Mouse (Mus musculus) gastrocnemius, postnatal 25 days (tissue): ENCODE results near the gene Drd3. TPM values are rescaled to one million over a fixed set of nuclear protein-coding genes. Genes with fewer than 3 reads are reported as not detected.
A peak's percentile ranks its signal among the peaks of the same experiment; 100 is the strongest.

Source experiments
- DNase-seq: peaks from one replicate; pipeline ENCODE4 v3.0.0; 2022
- microRNA-seq, 2 experiments: library from miRNA; unstranded; fragments of <30 nt; microRNA quantifications; one replicate each; pipeline ENCODE4 v1.2.0; 2021; ENCODE audit warnings: borderline replicate concordance in 2 of 2
- total RNA-seq, 2 experiments: library from RNA; stranded (reverse); gene quantifications; 1 replicate in 1 of 2; 2 replicates in 1 of 2; pipeline ENCODE4 v1.2.3; 2021

Gene Drd3
- total RNA-seq, 2 experiments from 2014 or later: not detected

DNA sequence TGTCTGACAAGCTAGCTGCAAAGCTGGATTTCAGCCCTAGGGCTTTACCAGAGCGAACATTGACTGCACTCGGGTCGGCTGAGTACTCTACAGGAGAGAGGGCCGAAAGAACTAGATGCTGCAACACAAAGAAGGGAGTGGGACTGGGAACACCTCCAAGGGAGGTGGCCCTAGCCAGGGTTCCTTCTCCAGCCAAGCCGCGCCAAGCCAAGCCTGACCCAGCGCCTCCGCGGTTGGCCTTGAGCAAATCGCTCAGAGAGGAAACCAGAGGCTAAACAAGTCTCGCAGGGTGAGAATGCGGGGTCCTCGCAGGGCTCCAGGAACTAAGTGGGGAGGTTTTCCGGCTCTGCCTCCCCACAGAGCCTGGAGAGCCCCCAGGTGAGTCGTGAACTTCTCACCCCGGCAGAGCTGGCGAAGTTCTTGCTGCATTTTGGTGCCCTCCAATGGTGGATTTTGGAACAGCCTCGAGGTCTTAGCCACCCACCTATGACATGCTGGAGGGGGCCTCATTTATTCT is 48.0 kb downstream of the Drd3 start:
- DNase-seq: peak; percentile 80

DNA sequence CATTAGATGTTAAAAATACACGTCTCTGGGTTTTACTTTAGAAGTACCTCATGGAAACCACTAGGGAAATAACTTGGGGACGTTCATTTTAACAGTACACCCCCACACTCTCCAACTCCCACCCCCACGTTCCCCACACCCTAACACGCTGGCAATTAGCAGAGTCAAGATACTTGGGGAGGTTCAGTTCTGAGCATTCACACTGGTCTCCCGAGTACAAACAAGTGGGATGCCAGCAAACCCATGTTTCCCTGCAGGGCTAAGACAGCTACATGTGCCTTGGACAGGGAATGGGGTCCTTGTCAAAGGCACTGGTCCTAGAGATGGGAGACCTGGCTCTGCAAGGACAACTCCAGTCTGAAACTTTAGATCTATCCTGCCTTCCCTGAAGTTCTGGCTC is 48.6 kb downstream of the Drd3 start:
- no peak for DNase-seq

DNA sequence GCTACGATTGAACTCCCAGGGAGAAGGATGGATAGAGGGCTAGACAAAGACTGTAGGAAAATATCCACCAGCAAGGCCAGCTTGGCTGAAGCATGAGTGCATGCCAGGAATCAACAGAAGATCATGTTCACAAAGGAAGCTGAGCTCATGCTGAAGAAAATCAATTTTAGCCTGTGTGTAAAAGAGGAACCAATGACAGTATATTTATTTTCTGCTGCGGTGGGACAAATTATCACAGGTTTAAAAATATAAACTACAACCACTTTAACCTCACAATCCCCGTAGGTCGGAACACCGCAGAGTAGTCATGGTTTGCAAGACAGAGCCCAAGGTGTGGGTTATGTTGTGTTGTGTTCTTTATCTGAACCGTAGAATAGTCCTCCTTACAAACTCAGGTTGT is 50.5 kb downstream of the Drd3 start:
- DNase-seq: no peak

DNA sequence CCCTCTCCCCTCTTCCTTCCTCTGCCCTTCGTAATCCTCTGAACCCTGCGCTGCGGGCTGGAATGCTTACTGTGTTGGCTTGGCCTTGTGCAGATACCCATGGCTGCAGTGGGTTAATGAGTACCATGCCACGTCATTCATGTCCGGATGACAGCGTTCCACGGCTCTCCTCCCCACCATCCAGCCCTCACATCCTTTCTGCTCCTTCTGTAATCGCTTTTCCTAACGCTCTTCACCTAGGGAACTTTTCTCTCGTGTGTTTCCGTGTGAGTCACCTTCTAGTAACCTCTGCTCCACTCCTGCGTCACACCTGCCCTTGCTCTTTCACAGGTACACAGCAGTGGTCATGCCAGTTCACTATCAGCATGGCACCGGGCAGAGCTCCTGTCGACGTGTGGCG is 53.2 kb downstream of the Drd3 start:
- no peak for DNase-seq

DNA sequence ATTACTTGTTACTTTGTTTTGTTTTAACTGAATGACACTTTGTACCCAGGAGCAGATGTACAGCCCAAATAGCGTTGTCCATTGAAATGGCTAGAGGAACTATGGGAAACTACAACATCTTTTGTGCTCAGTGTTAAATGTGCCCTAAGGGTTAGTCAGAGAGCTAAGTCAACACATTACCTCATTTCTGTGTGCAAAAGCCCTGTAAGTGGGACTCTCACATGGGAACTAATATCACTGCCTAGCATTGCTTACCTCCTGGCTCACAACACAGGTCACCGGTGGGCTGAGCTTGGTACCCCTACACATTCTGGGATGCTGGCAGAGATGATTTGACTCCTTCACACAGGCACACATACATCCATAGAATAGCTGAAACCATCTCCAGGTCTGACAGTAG is 55.6 kb downstream of the Drd3 start:
- no peak for DNase-seq

DNA sequence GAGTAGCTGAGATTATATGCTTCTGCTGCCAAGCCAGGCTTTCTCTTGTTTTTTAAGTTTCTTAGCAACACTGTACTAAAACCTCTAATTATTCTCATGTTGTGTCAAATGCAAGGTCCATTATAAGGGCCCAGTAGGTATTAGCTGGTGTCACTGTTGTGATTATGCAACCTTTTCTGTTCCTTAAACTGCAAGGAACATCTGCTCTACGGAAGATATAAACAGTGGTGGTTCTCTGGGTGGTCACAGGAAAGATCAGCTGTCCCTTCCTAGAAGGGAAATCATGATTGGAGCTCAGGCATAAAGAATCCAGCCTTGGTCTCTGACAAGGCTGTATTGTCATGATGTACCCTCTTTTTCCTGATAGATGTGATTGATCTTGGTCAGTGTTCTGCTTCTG is 57.6 kb downstream of the Drd3 start:
- no peak for DNase-seq

DNA sequence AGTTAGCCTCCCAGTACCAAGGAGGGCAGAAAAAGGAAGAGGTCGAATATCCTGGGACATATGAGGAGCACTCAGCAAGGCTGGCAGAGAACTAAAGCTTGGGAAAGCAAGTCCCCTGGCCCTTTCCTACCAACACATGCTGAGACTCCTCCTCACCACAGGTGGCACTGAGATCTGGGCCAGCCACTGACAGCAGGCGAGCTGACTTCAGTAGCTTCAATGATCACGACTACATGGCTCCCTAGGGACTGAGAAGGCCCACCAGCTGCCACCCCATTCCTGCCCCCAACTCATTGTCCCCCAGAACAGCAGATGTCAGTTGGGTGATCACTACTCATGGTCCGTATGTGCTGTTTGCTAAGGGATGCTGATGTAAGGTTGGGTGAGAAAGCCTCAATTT is 60.8 kb downstream of the Drd3 start:
- no peak for DNase-seq

DNA sequence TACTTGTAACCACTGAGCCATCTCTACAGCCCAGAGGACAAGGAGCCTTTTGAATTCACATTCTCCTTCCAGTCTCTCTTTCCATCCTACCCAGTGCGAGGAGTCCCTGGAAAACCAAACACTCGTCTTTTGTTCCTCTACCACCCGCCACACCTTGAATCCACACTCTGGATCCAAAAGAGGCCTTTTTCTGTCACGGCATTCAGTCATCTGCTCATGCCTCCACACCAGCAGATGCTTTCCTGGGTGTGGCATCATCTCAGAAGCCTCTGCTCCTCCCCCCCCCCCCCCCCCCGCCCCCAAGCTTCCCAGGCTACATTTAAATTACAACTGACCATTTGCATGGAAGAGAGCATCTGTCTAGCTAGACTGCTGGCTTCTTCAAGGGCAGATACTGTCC is 62.5 kb downstream of the Drd3 start:
- DNase-seq: no peak

DNA sequence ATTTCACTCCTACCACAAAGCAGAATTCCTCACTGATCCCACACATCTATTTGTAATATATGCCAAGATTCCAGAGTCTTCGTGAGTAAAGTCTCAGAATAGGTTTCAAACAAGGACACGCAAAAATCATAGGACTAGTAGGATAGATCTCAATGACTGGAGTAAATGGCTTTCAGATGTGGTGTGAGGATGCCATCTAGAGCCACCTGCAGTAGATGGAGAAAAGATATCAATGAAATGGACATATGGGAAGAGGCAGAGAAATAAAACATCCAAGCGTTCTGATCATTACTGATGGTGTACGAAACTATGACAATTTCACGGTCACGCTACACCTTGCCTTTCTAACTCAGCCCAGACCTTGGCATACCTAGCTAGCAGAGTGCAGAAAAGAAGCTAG is 64.6 kb downstream of the Drd3 start:
- DNase-seq: no peak

DNA sequence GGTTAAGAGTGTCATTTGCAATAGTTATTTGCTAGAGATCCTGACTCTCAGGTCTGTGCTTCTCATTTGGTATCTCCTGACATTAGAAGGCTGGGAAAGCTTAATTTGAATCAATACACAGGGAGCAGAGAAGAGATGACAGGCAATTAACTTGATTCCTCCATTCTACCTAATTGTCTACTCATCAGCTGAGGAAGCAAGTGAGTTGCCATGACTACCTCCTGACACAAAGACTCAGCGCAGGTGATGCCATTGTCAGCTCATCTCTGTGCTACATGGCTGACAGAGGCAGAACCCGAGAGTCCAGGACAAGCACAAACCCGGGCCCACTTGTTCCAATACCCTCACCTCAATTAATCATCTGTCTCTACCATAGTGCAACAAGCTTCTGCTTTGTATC is 73.7 kb downstream of the Drd3 start:
- no peak for DNase-seq

DNA sequence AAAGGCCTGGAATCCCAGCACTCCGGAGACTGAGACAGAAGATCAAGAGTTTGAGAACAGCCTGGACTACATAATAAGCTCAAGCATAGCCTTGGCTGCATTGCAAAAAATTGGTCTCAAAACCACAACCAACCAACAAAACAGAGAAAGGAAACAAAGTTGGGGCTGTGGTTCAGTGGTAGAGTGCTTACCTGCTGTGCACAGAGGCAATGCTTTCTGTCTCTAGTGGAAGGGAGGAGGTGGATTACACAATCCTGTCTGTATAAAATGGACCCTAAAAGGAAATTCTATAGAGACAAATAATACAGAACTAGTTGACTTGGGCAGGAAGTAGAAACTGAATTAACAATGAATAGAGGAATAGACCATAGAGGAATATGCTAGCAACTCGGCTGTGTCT is 78.1 kb downstream of the Drd3 start:
- no peak for DNase-seq

DNA sequence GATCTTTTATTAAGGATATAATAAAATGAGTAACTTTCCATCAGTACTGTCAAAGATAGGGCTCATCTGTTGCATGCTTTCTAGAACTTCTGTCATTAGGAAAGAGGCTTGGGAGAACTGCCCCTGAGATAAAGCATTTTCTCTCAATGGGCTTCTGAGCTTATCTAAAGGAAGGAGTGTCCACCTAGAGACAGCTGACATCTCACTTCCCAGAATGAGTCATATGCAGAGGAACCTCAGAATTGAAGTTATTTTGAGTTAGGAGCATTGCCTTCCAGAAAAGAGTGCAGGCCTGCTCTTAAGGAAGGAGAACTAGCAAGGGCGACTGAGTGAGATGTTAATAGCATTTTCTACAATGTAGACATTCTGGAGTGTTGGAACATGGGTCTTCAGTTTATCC is 87.4 kb downstream of the Drd3 start:
- DNase-seq: no peak

DNA sequence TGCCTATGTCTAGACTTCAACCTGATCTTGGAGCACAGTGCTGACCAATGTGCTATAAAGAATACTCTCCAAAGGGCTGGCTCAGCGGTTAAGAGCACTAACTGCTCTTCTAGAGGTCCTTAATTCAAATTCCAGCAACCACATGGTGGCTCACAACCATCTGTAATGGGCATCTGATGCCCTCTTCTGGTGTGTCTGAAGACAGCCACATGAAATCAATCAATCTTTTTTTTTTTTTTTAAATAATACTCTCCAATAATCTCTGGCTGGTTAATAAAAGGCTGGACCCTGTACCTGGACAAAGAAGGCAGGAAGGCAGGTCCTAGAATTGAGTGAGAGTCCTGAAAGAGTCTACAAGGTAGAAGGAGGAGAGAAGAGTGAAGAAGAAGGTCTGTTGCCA is 96.0 kb downstream of the Drd3 start:
- DNase-seq: no peak

DNA sequence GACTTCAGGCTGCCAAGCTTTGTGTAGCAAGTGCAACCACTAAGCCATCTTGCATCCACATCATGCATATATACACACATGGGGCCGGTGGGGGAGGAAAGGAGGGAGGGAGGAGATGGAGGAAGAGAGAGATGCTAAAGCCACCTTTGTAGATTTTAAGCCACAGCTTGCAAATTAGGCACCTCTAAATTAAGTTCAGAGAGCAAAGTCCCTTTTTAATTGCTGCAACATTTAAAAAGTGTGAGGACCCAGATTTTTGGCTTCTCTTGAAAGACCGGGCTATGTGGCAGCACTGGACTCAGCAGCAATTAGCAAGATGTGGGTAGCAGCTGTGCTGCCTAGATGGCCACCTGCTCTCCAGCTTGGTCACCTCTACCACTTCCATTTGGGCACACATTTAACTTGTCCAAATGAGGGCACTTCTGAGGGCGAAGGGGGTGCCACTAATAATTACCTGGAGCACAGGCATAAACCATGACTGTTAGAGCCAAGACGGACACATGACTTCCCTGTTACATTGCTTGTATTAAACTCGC is 105.2 kb downstream of the Drd3 start:
- DNase-seq: no peak

DNA sequence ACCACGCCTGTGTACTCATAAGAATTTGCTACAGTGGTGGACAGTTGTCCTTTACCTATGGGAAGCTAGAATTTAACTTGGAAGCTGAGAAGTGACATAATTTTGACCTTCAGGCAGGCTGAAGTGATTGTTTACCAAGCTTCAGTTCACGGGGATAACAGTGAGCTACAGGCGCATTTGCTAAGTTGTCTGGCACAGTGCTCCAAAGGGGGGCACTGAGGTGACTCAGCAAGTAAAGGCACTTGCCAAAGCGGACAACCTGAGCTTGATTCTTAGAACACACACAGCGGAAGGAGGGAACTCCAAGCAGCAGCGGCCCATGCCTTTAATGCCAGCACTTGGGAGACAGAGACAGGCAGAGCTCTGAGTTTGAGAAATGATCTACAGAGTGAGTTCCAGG is 106.8 kb downstream of the Drd3 start:
- no peak for DNase-seq

DNA sequence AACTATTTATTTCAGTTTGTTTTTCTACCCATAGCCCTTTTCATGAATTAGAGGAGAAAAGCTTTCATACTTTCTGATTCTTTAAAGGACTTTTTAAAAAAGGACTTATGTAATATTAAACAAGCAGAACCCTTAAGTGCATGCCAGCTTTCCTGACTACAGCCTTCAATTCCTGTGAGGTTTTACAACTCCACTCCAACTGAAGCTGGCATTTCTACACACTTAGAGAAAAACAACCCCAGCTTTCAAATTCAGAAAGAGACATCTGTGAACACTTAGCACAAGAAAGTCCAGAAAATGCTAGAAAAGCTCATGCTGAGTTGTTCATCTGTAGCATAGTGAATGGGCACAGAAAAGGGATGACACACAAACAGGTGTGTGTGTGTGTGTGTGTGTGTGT is 116.0 kb downstream of the Drd3 start:
- DNase-seq: no peak

DNA sequence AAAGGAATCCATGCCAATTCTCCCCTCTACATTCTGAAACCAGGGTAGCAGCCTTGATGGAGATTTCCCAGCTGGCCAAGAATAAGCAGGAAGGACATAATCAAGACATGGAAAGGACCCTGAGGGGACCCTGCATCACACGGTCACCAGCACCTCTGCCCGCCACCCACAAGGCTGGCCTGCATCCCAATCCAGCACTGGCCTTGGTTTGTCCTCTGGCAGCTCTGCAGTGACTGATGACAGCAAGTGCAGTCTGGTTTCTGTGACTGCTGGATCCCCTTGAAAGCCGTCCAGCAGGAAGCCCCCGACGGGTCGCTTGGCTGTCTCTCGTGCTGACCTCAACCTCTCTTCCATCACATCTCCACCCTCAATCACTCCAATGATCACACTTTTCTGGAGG is 117.6 kb downstream of the Drd3 start:
- DNase-seq: no peak

Small RNA genes lying within 50 kb of the gene (microRNA-seq; reads per million reads assigned to microRNA genes)
- 0 reads per million in 2 experiments for gene Gm25996

Other genes starting within 250 kb of the Drd3 start
- not detected for gene Tigit, start 89.9 kb upstream of the Drd3 start, total RNA-seq
- 1 to 10 TPM; 1.9 to 2.7 TPM for gene Ccdc191, start 135.8 kb downstream of the Drd3 start, total RNA-seq
- 1 to 10 TPM; 7.7 TPM for gene Qtrt2, start 172.8 kb downstream of the Drd3 start, total RNA-seq
- gene Zdhhc23, start 225.8 kb downstream of the Drd3 start, total RNA-seq: 10 to 100 TPM in 1 of 2 experiments, 1 to 10 TPM in 1; 4.3 to 13.9 TPM